Comparison of ENCODE assay signal across 15 mouse cellular contexts in genomic region chr14:54742375-54742774, GRCm38 (mm10). TPM values are rescaled to one million over a fixed set of nuclear protein-coding genes. Genes with fewer than 3 reads are reported as not detected.
DNase-seq lines count a peak whose midpoint lies in the region; ATAC-seq and TF ChIP-seq lines count a peak whose summit lies in the region.
"Had no signal": no experiment of that assay in that cellular context is flagged by ENCODE, and none has a peak within 500 bp of the region (broad histone marks: within the 10 kb centered on the region; RNA-seq: fewer than 3 reads in every experiment).

No protein-coding gene starts in this region.

- no peak overlapping the region for H3K9ac ChIP-seq in embryonic facial prominence, embryonic 11.5 days (replicated peaks; ENCODE audit: low read length)
- no peak overlapping the region for H3K9ac ChIP-seq in kidney, embryonic 14.5 days (ENCODE audit: low read depth, low read length)
- H3K9ac ChIP-seq: hindbrain, embryonic 13.5 days; neural tube, embryonic 13.5 days had no signal

- H3K4me3 ChIP-seq in embryonic facial prominence, embryonic 11.5 days (ENCODE audit: low read depth, low read length) = no peak overlapping the region
- H3K4me3 ChIP-seq in kidney, embryonic 14.5 days (ENCODE audit: low read length) = no peak overlapping the region
- H3K4me3 ChIP-seq in layer of hippocampus, adult 2 months = no peak overlapping the region
- H3K4me3 ChIP-seq: forebrain, embryonic 10.5 days; hindbrain, embryonic 13.5 days; neural tube, embryonic 13.5 days had no signal

- no peak for TF ChIP-seq CTCF in layer of hippocampus, adult 2 months (conservative IDR thresholded peaks at IDR 0.05)

- no peaks in the 10 kb centered on the region for H3K9me3 ChIP-seq in embryonic facial prominence, embryonic 11.5 days (replicated peaks; ENCODE audit: control insufficient read depth, low read length)
- no peaks in the 10 kb centered on the region for H3K9me3 ChIP-seq in kidney, embryonic 14.5 days (ENCODE audit: control insufficient read depth, low read length)
- H3K9me3 ChIP-seq: forebrain, embryonic 10.5 days; hindbrain, embryonic 13.5 days; neural tube, embryonic 13.5 days had no signal

- WGBS in embryonic facial prominence, embryonic 11.5 days = 64% methylated on average over 2 of the region's 2 CpGs
- WGBS in kidney, embryonic 14.5 days = 31% methylated on average over 2 of the region's 2 CpGs

- ATAC-seq in embryonic facial prominence, embryonic 11.5 days (replicated peaks; ENCODE audit: insufficient number of reproducible peaks, low FRiP score, low TSS enrichment, low read depth) = no peak
- peak; percentile 43 for ATAC-seq in kidney, embryonic 14.5 days (ENCODE audit: low FRiP score, low TSS enrichment)
- ATAC-seq: CD4-positive, CD25-positive, alpha-beta regulatory T cell, adult 4 months had no signal

- no peaks in the 10 kb centered on the region for H3K36me3 ChIP-seq in embryonic facial prominence, embryonic 11.5 days (replicated peaks; ENCODE audit: control insufficient read depth, insufficient read depth, low read depth, low read length)
- H3K36me3 ChIP-seq in kidney, embryonic 14.5 days (ENCODE audit: control insufficient read depth, insufficient read depth, low read length) = no peaks in the 10 kb centered on the region
- H3K36me3 ChIP-seq: forebrain, embryonic 10.5 days; hindbrain, embryonic 13.5 days; neural tube, embryonic 13.5 days had no signal

- H3K27ac ChIP-seq in embryonic facial prominence, embryonic 11.5 days (replicated peaks; ENCODE audit: low read depth, low read length) = no peak overlapping the region
- no peak overlapping the region for H3K27ac ChIP-seq in kidney, embryonic 14.5 days (ENCODE audit: low read depth, low read length)
- H3K27ac ChIP-seq in layer of hippocampus, adult 2 months = no peak overlapping the region
- H3K27ac ChIP-seq: forebrain, embryonic 10.5 days; hindbrain, embryonic 13.5 days; neural tube, embryonic 13.5 days had no signal

- H3K27me3 ChIP-seq in embryonic facial prominence, embryonic 11.5 days (ENCODE audit: control insufficient read depth, insufficient read depth, low read length) = no peaks in the 10 kb centered on the region
- no peaks in the 10 kb centered on the region for H3K27me3 ChIP-seq in kidney, embryonic 14.5 days (ENCODE audit: control insufficient read depth, insufficient read depth, low read length)
- H3K27me3 ChIP-seq: hindbrain, embryonic 13.5 days; neural tube, embryonic 13.5 days had no signal

- no peak overlapping the region for H3K4me2 ChIP-seq in embryonic facial prominence, embryonic 11.5 days (ENCODE audit: low read depth, low read length)
- no peak overlapping the region for H3K4me2 ChIP-seq in kidney, embryonic 14.5 days (replicated peaks; ENCODE audit: low read depth, low read length)
- H3K4me2 ChIP-seq: hindbrain, embryonic 13.5 days; neural tube, embryonic 13.5 days had no signal

- peak; percentile 21 for DNase-seq in lung, postnatal 10 days
- no peak for DNase-seq in lung, postnatal 14 days
- DNase-seq in embryonic facial prominence, embryonic 11.5 days (ENCODE audit: low spot score) = peak; percentile 21
- peak; percentile 54 for DNase-seq in testis, postnatal 10 days (ENCODE audit: low spot score)
- no peak for DNase-seq in heart, adult 9 months (ENCODE audit: low spot score in 2 of 2)
- no peak for DNase-seq in cerebellum, postnatal 10 days
- no peak for DNase-seq in layer of hippocampus, adult 2 months (ENCODE audit: low spot score in 2 of 2)
- DNase-seq: cerebellum, adult 11-12 months had no signal

- no peaks in the 10 kb centered on the region for H3K4me1 ChIP-seq in embryonic facial prominence, embryonic 11.5 days (ENCODE audit: control insufficient read depth, insufficient read depth, low read length)
- H3K4me1 ChIP-seq in kidney, embryonic 14.5 days (ENCODE audit: control insufficient read depth, insufficient read depth, low read length) = peaks cover 4% of the 10 kb centered on the region; the same call in 1 of the 2 replicates

RNA-seq across cellular contexts. Expression of gene Cebpe, which starts 30.4 kb away (rescaled TPM):
- 0.17 TPM in 2 replicates for polyA plus RNA-seq in embryonic facial prominence, embryonic 11.5 days (2014; fragmentation: Nextera tagmentation; extraction: Ambion mirVana)
- not detected in 2 replicates for polyA plus RNA-seq in kidney, embryonic 14.5 days (2014; fragmentation: Nextera tagmentation; extraction: Ambion mirVana)
- total RNA-seq in layer of hippocampus, adult 2 months (2021) = not detected
- total RNA-seq: left cerebral cortex, postnatal 10 days had no signal
- polyA plus RNA-seq: CD4-positive, CD25-positive, alpha-beta regulatory T cell, adult 4 months; forebrain, embryonic 10.5 days; hindbrain, embryonic 13.5 days; neural tube, embryonic 13.5 days had no signal

RNA-seq across cellular contexts. Expression of gene Slc7a8, which starts 39.4 kb away (rescaled TPM):
- 2.5 and 5.3 TPM in 2 replicates for polyA plus RNA-seq in embryonic facial prominence, embryonic 11.5 days (2014; fragmentation: Nextera tagmentation; extraction: Ambion mirVana)
- 5.8 and 12.1 TPM in 2 replicates for polyA plus RNA-seq in kidney, embryonic 14.5 days (2014; fragmentation: Nextera tagmentation; extraction: Ambion mirVana)
- total RNA-seq in layer of hippocampus, adult 2 months (2021) = 10 to 100 TPM; 49.4 to 54.1 TPM

RNA-seq across cellular contexts. Expression of gene Gm29776, which starts 43.7 kb away (rescaled TPM):
- polyA plus RNA-seq in embryonic facial prominence, embryonic 11.5 days (2014; fragmentation: Nextera tagmentation; extraction: Ambion mirVana) = 0.11 and 0.17 TPM in 2 replicates
- 0.08 and 0.16 TPM in 2 replicates for polyA plus RNA-seq in kidney, embryonic 14.5 days (2014; fragmentation: Nextera tagmentation; extraction: Ambion mirVana)
- total RNA-seq in layer of hippocampus, adult 2 months (2021) = not detected
- total RNA-seq: granulocyte monocyte progenitor cell, adult 5-6 weeks had no signal
- polyA plus RNA-seq: CD4-positive, CD25-positive, alpha-beta regulatory T cell, adult 4 months; forebrain, embryonic 10.5 days had no signal

RNA-seq across cellular contexts. Expression of gene Acin1, which starts 55.6 kb away (rescaled TPM):
- polyA plus RNA-seq in embryonic facial prominence, embryonic 11.5 days (2014; fragmentation: Nextera tagmentation; extraction: Ambion mirVana) = 122 and 141 TPM in 2 replicates
- polyA plus RNA-seq in kidney, embryonic 14.5 days (2014; fragmentation: Nextera tagmentation; extraction: Ambion mirVana) = 161 and 169 TPM in 2 replicates
- 100 to 1,000 TPM; 223 to 242 TPM for total RNA-seq in layer of hippocampus, adult 2 months (2021)

RNA-seq across cellular contexts. Expression of gene 1700123O20Rik, which starts 56.4 kb away (rescaled TPM):
- 109 and 110 TPM in 2 replicates for polyA plus RNA-seq in embryonic facial prominence, embryonic 11.5 days (2014; fragmentation: Nextera tagmentation; extraction: Ambion mirVana)
- polyA plus RNA-seq in kidney, embryonic 14.5 days (2014; fragmentation: Nextera tagmentation; extraction: Ambion mirVana) = 89.8 and 110 TPM in 2 replicates
- 10 to 100 TPM; 20.8 to 22.1 TPM for total RNA-seq in layer of hippocampus, adult 2 months (2021)

Comparison
In these comparisons a context has a peak if more than half of its experiments do, and no peak if none do; other contexts are left out.
1. DNase-seq: peak in lung, postnatal 10 days (single experiment), embryonic facial prominence, embryonic 11.5 days (single experiment) and testis, postnatal 10 days (single experiment); none in lung, postnatal 14 days (single experiment), heart, adult 9 months (0 of 2), cerebellum, postnatal 10 days (0 of 2) and layer of hippocampus, adult 2 months (0 of 2).